Mouse (Mus musculus) retina, postnatal 7 days (tissue): ENCODE measurements around the gene Fam174b.

ENCODE experiments used
- DNase-seq: peaks from one replicate; pipeline ENCODE4 v3.0.0-alpha.2; 2012; ENCODE audit warnings: low read depth, low spot score

Fam174b gene

DNA sequence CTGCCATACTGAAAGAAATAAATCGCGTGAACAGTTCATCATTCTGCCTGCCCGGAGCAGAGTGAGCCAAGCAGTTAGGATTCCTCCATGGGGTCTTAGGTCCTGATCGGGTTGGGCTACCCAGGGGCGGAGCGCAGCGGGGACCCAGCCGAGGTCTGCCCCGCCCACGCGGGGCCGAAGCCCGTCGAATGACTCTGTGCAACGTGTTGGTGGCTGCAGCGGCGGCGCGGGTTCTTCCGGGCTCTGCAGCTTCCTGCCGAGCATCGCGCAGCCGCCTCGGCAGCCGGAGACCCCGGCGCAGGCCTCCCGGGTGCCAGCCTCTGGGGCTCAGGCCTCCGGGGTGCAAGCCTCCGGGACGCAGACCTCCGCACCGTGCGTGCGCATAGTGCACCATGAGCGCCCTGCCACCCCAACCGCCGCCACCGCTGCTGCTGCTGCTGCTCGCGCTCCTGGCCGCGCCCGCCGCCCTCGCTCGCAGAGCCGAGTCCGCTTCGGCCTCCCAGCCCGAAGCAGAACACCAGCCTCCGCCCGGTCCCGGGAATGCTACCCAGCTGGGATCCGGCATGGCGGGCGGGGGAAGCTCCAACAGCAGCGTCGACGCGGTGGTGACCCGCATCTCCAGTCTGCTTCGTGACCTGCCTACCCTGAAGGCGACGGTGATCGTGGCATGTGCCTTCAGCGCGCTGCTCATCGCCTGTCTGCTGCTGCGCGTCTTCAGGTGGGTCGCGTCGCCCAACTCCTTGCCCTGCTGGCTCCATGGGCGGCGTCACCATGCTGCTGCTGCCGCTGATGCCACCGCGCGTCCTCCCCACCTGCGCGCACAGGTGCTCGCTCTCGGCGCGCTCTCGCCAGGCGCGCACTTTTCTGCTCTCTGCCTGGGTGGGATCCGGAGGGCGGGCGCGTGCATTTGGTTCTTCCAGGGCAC is at the start of gene Fam174b:
Gene Fam174b, plus strand, starts transcription at position 192 of the 925 bp plus-strand sequence.
- no peak for DNase-seq

- no peak for DNase-seq
Observed at GRCm38 (mm10) chr7:73697092-73697491, 43.0 kb upstream of the Fam174b start.

- DNase-seq, result no peak
Observed at GRCm38 (mm10) chr7:73704305-73704704, 35.8 kb upstream of the Fam174b start.

DNA sequence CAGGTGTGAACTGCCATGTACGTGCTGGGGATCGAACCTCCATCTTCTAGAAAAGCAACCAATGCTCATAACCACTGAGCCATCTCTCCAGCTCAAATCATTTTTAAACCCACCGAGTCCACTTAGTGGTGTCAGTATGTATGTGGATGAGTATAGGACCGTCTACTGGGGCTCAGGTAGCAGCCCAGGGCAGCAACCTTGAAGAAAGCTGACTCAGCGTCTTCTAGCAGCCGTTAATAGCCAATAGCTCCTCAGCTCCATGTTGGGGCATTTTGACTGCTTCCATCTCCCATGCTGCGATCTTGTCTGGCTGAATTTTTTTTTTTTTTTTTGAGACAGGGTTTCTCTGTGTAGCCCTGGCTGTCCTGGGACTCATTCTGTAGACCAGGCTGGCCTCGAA is 26.6 kb upstream of the Fam174b start:
- DNase-seq, result no peak

DNA sequence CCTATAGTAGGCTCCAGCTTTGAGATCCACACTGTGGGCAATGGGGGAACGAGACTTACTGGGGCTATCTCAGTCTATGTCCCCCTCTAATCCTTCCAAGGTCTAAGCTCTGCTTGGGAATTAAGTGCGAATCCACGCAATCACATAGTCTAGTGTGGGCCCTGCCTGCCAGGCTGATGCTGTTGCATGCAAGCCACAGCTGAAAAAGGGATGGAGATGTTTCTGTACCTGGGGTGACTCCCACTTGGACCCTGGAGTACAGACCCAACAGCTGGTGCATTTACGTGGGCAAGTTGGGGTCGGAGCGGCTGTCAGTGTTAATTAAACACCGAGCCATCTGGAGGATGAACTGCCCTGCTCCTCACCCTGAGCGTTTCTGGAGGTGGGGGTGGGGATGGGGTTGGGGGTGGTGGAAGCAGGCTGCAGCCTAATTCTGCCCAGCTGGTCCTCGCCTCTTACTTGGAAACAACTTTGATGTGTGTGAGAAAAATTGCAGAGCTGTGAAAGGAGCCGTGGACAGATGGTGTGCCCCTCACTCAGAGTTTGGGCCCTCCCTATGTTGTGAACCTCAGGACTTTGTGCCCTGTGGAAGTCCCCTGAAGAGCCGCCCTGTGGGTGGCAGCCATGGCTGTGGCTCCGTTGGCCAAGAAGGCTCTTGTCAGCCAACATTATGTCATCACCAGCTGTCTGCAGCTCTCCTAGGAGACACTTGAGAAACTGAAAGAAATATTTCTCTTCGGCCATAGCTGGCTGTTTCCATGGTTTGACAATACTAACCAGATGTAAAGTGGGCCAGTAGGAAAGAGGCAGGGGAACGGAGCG is 24.0 kb upstream of the Fam174b start:
- DNase-seq, result no peak

DNA sequence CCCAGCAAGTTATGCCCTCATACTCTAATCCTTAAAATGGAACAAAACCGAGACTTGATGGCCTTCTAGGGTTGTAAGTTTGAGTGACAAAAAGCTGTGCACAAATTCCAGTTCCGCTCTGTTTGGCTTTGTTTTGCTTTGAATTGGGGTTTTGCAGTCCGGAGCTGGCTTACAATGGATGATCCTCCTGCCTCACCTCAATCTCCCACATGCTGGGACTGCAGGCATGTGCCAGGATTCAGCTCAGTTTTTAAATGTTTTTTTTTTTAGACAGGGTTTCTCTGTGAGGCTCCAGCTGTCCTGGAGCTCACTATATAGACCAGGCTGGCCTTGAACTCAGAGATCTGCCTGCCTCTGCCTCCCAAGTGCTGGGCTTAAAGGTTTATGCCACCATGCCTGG is 23.3 kb upstream of the Fam174b start:
- no peak for DNase-seq

- no peak for DNase-seq
Observed at GRCm38 (mm10) chr7:73718031-73718430, 22.1 kb upstream of the Fam174b start.

DNA sequence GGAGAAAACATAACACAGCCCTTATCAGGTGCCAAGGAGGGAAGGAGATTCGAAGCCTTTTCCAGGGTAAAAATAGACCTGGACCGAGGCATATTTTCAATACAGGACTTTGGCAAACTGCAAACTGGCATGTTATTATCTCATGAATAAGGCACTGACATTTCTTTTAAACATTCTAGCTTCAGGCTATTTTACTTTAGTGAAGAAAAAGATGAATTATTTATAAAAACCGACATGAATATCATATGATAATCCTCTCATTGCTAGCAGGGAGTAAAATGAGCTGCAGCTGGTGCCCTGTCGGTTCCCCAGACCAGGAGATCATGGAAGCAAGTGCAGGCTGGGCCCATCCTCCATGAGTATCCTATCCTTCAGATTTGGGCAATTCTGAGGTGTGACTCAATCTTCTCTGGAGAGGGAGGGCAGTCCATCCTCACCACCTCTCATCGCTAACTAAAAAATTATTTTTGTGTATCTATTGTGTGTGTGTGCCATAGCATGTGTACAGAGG is 21.6 kb upstream of the Fam174b start:
- no peak for DNase-seq

- DNase-seq, result no peak
Observed at GRCm38 (mm10) chr7:73721046-73721445, 19.1 kb upstream of the Fam174b start.

DNA sequence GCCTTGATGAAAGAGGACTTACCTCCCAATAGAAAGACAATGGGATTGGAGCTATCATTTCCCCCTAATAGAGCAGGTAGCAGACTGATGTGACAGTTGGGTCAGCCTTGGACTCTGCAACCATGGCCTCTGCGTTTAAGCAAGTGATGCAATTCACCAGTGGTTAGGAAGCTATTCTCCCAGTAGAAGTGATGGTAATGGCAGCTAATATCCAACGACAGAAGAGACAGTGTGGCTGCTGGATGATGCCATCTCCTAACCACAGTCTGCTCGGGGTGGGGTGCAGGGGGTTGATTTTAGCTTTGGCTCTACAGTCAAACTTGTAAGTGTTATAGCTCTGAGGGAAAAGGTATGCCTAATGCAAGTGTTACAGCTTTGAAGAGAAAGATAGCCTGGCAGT is 18.3 kb upstream of the Fam174b start:
- DNase-seq, result no peak

DNA sequence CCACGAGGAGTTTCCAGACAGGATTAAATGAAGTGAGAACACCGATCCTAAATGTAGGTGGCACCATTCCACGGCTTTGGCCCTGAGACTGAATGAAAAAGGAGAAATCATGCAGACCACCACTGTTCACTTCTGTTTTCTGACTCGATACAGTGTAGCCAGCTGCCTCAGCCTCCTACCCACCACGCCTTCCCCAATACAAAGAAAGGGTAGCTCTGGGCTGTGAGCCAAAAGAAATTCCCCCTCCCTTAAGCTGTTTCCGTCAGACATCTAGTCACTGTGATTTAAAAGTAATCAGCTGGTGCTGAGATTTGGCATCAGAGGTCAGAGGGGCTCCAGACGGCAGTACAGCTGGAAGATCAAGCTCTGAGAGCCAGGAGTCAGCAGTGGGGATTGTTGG is 10.2 kb upstream of the Fam174b start:
- no peak for DNase-seq

GRCm38 (mm10) chr7:73730430-73731022 is 9.6 kb upstream of the Fam174b start:
- DNase-seq, result no peak

- no peak for DNase-seq
Observed at GRCm38 (mm10) chr7:73736046-73736445, 4.1 kb upstream of the Fam174b start.

- DNase-seq, result no peak
Observed at GRCm38 (mm10) chr7:73741392-73741791, 1.3 kb downstream of the Fam174b start.

- DNase-seq, result no peak
Observed at GRCm38 (mm10) chr7:73741841-73742240, 1.7 kb downstream of the Fam174b start.

GRCm38 (mm10) chr7:73743144-73743543 is 3.0 kb downstream of the Fam174b start:
- DNase-seq, result no peak

DNA sequence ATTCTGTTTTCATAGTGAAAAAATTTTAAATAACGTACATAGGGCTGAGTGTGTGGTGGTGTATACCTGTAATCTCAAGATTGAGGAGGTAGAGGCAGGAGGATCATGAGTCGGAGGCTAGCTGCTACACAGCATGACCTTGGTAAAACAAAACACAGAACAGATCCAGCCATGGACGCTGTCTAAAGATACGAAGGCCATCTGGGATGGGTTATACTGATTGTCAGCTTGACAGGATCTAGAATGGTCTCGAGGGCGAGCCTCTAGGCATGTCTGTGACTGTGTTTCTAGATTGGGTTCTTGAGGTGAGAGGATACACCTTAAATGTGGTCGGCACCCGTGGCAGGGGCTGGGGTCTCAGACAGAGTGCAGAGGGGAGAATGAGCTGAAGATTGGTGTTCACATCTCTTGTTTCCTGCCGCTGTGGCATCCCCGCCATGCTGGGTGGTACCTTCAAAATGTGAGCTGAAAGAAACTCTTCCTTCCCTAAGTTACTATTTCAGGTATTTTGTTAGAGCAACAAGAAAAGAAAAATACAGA is 3.8 kb downstream of the Fam174b start:
- no peak for DNase-seq

GRCm38 (mm10) chr7:73745903-73746302 is 5.8 kb downstream of the Fam174b start:
- DNase-seq, result no peak

DNA sequence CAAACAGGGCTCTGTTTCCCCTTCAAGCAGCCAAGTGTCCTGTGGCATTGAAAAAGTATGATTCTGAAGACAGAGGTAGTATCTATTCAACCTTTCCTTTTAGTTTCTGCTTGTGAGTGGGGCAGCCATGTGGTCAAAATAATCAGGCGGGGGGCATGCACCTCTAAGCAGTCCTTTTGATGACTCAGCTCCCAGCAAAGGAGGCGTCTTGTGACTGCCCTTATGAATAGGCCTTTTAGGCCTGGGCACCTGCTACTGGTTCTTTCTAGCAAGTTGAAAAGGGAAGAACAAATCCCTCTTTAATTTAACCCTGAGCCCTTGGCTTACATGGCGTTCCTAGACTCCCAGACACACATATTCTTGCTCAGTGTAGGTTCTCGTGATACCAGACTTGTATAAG is 6.7 kb downstream of the Fam174b start:
- DNase-seq, result no peak

- DNase-seq, result no peak
Observed at GRCm38 (mm10) chr7:73747531-73747930, 7.4 kb downstream of the Fam174b start.

DNA sequence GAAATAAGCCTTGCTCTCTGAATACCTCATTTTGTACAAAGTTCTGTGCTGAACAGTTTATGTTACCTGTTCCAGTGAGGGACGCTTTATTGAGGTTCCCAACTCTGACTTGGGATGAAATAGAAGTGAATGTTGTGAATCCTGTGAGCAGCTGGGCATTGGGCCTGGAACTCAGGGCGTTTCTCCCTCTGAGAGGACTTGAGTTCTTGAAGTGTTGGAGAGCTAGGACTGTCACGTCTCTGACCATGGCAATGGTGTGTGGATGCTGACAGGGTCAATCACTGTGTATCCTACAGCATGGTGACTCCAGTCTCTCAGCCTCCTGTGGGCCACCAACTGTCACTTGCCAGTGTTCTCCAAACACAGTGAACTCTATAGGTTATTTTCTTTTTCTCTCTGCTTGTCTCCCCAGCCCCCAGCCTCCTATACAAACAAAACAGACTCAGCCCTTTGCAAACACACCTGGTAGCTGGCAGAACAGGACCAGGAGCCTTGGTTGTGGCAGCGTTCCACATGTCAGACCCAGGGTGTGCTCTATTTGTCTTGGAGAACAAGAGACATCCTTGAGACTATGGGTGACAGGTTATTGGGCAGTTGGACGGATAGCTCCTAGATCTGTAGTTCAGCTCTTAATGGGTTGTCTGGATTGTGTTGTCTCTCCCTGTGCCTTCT is 8.5 kb downstream of the Fam174b start:
- no peak for DNase-seq
